Mouse (Mus musculus): ENCODE results near the gene Fmn2. TPM values are rescaled to one million over a fixed set of nuclear protein-coding genes. Genes with fewer than 3 reads are reported as not detected.

Fmn2 gene
- 0.01 TPM in 1 of 2 replicates, not detected in the other for polyA plus RNA-seq (2015; fragmentation: Nextera tagmentation; extraction: Ambion mirVana)

GRCm38 (mm10) chr1:174501661-174502030 is at the start of gene Fmn2:
TSS of gene Fmn2 (plus strand) at chr1:174501825.
- Histone ChIP-seq H3K4me3 (replicated peaks) (peak within 1 kb of the TSS; percentile 39), H3K27ac (replicated peaks) (no peak within 1 kb of the TSS), H3K4me1 (replicated peaks) (peaks cover 16% of the 10 kb centered on the region; the same call in 1 of the 2 replicates), H3K4me2 (peak within 1 kb of the TSS; percentile 65), H3K9ac (no peak within 1 kb of the TSS), H3K9me3 (replicated peaks) (no peaks in the 10 kb centered on the region), H3K36me3 (replicated peaks) (no peaks in the 10 kb centered on the region), H3K27me3 (peaks cover 50% of the 10 kb centered on the region)
- ATAC-seq (ENCODE audit: insufficient read depth): peak; percentile 52
- WGBS (ENCODE audit: insufficient replicate concordance): 0% methylated on average over 29 of the region's 29 CpGs

- H3K27me3 ChIP-seq: no peaks in the 10 kb centered on the region
- no peak overlapping the region for H3K9ac ChIP-seq
- no peak for ATAC-seq (ENCODE audit: insufficient read depth)
- 64% methylated on average over 2 of the region's 2 CpGs for WGBS (ENCODE audit: insufficient replicate concordance)
- H3K4me1 ChIP-seq (replicated peaks): no peaks in the 10 kb centered on the region
- H3K27ac ChIP-seq (replicated peaks): no peak overlapping the region
- no peaks in the 10 kb centered on the region for H3K36me3 ChIP-seq (replicated peaks)
- H3K4me3 ChIP-seq (replicated peaks): no peak overlapping the region
- H3K9me3 ChIP-seq (replicated peaks): no peaks in the 10 kb centered on the region
- H3K4me2 ChIP-seq: no peak overlapping the region
These were observed 46.5 kb upstream of the Fmn2 start for GRCm38 (mm10) chr1:174455100-174455499.

- Histone ChIP-seq H3K4me1 (replicated peaks) (no peaks in the 10 kb centered on the region), H3K9ac (no peak overlapping the region), H3K4me3 (replicated peaks) (no peak overlapping the region), H3K27ac (replicated peaks) (no peak overlapping the region), H3K4me2 (no peak overlapping the region), H3K9me3 (replicated peaks) (no peaks in the 10 kb centered on the region), H3K27me3 (no peaks in the 10 kb centered on the region), H3K36me3 (replicated peaks) (no peaks in the 10 kb centered on the region)
- WGBS (ENCODE audit: insufficient replicate concordance): 29% methylated on average over 3 of the region's 3 CpGs
- ATAC-seq (ENCODE audit: insufficient read depth): no peak
These were observed 36.2 kb upstream of the Fmn2 start for GRCm38 (mm10) chr1:174465385-174465784.

- Histone ChIP-seq H3K4me1 (replicated peaks) (no peaks in the 10 kb centered on the region), H3K36me3 (replicated peaks) (no peaks in the 10 kb centered on the region), H3K27ac (replicated peaks) (no peak overlapping the region), H3K4me3 (replicated peaks) (no peak overlapping the region), H3K9ac (no peak overlapping the region), H3K4me2 (no peak overlapping the region), H3K27me3 (no peaks in the 10 kb centered on the region), H3K9me3 (replicated peaks) (no peaks in the 10 kb centered on the region)
- WGBS (ENCODE audit: insufficient replicate concordance): 18% methylated on average over 2 of the region's 2 CpGs
- no peak for ATAC-seq (ENCODE audit: insufficient read depth)
These were observed 35.4 kb upstream of the Fmn2 start for GRCm38 (mm10) chr1:174466240-174466639.

GRCm38 (mm10) chr1:174469736-174470135 is 31.9 kb upstream of the Fmn2 start:
- no peaks in the 10 kb centered on the region for H3K4me1 ChIP-seq (replicated peaks)
- no peak overlapping the region for H3K4me3 ChIP-seq (replicated peaks)
- no peaks in the 10 kb centered on the region for H3K27me3 ChIP-seq
- 3% methylated on average over 6 of the region's 6 CpGs for WGBS (ENCODE audit: insufficient replicate concordance)
- ATAC-seq (ENCODE audit: insufficient read depth): no peak
- H3K9me3 ChIP-seq (replicated peaks): no peaks in the 10 kb centered on the region
- H3K27ac ChIP-seq (replicated peaks): no peak overlapping the region
- H3K4me2 ChIP-seq: no peak overlapping the region
- no peak overlapping the region for H3K9ac ChIP-seq
- no peaks in the 10 kb centered on the region for H3K36me3 ChIP-seq (replicated peaks)

GRCm38 (mm10) chr1:174482567-174482966 is 19.1 kb upstream of the Fmn2 start:
- no peak overlapping the region for H3K27ac ChIP-seq (replicated peaks)
- no peak for ATAC-seq (ENCODE audit: insufficient read depth)
- H3K4me3 ChIP-seq (replicated peaks): no peak overlapping the region
- H3K4me2 ChIP-seq: no peak overlapping the region
- 77% methylated on average over 6 of the region's 6 CpGs for WGBS (ENCODE audit: insufficient replicate concordance)
- H3K4me1 ChIP-seq (replicated peaks): no peaks in the 10 kb centered on the region
- H3K36me3 ChIP-seq (replicated peaks): no peaks in the 10 kb centered on the region
- H3K9me3 ChIP-seq (replicated peaks): no peaks in the 10 kb centered on the region
- H3K27me3 ChIP-seq: no peaks in the 10 kb centered on the region
- H3K9ac ChIP-seq: no peak overlapping the region

GRCm38 (mm10) chr1:174500064-174500463 is 1.6 kb upstream of the Fmn2 start:
- H3K4me3 ChIP-seq (replicated peaks): no peak overlapping the region
- 46% methylated on average over 4 of the region's 4 CpGs for WGBS (ENCODE audit: insufficient replicate concordance)
- H3K9me3 ChIP-seq (replicated peaks): no peaks in the 10 kb centered on the region
- H3K9ac ChIP-seq: no peak overlapping the region
- H3K27ac ChIP-seq (replicated peaks): no peak overlapping the region
- H3K4me1 ChIP-seq (replicated peaks): peaks cover 16% of the 10 kb centered on the region; the same call in 1 of the 2 replicates
- H3K36me3 ChIP-seq (replicated peaks): no peaks in the 10 kb centered on the region
- H3K27me3 ChIP-seq: peaks cover 50% of the 10 kb centered on the region
- no peak overlapping the region for H3K4me2 ChIP-seq
- no peak for ATAC-seq (ENCODE audit: insufficient read depth)

GRCm38 (mm10) chr1:174501011-174501410 is 614 bp upstream of the Fmn2 start:
- no peak for ATAC-seq (ENCODE audit: insufficient read depth)
- WGBS (ENCODE audit: insufficient replicate concordance): 52% methylated on average over 1 of the region's 1 CpGs
- no peak overlapping the region for H3K4me2 ChIP-seq

GRCm38 (mm10) chr1:174502031-174502845 is 613 bp downstream of the Fmn2 start:
- no peaks in the 10 kb centered on the region for H3K9me3 ChIP-seq (replicated peaks)
- peaks cover 50% of the 10 kb centered on the region for H3K27me3 ChIP-seq
- H3K4me2 ChIP-seq: peak overlapping the region; percentile 65
- no peak overlapping the region for H3K27ac ChIP-seq (replicated peaks)
- 0 out of 2 replicates have a peak, but pooled peaks have one; percentile 25 for ATAC-seq (ENCODE audit: insufficient read depth)
- WGBS (ENCODE audit: insufficient replicate concordance): under 1% methylated on average over 40 of the region's 40 CpGs
- peaks cover 16% of the 10 kb centered on the region; the same call in 1 of the 2 replicates for H3K4me1 ChIP-seq (replicated peaks)
- peak overlapping the region; percentile 39 for H3K4me3 ChIP-seq (replicated peaks)
- H3K9ac ChIP-seq: no peak overlapping the region
- no peaks in the 10 kb centered on the region for H3K36me3 ChIP-seq (replicated peaks)

More at GRCm38 (mm10) chr1:174501011-174501410, 614 bp upstream of the Fmn2 start:
- Histone ChIP-seq H3K36me3 (replicated peaks) (no peaks in the 10 kb centered on the region), H3K9ac (no peak overlapping the region), H3K27ac (replicated peaks) (no peak overlapping the region), H3K4me1 (replicated peaks) (peaks cover 16% of the 10 kb centered on the region; the same call in 1 of the 2 replicates), H3K9me3 (replicated peaks) (no peaks in the 10 kb centered on the region), H3K27me3 (peaks cover 50% of the 10 kb centered on the region), H3K4me3 (replicated peaks) (no peak overlapping the region)

GRCm38 (mm10) chr1:174502846-174503745 is 1.5 kb downstream of the Fmn2 start:
- peaks cover 16% of the 10 kb centered on the region; the same call in 1 of the 2 replicates for H3K4me1 ChIP-seq (replicated peaks)
- no peaks in the 10 kb centered on the region for H3K9me3 ChIP-seq (replicated peaks)
- peaks cover 50% of the 10 kb centered on the region for H3K27me3 ChIP-seq
- no peak for ATAC-seq (ENCODE audit: insufficient read depth)
- H3K4me2 ChIP-seq: peak overlapping the region; percentile 65
- WGBS (ENCODE audit: insufficient replicate concordance): 2% methylated on average over 53 of the region's 53 CpGs
- H3K27ac ChIP-seq (replicated peaks): no peak overlapping the region
- no peak overlapping the region for H3K9ac ChIP-seq
- H3K4me3 ChIP-seq (replicated peaks): peak overlapping the region; percentile 12; the same call in 1 of the 2 replicates
- no peaks in the 10 kb centered on the region for H3K36me3 ChIP-seq (replicated peaks)

GRCm38 (mm10) chr1:174508571-174509110 is 7.0 kb downstream of the Fmn2 start:
- Histone ChIP-seq H3K9me3 (replicated peaks) (no peaks in the 10 kb centered on the region), H3K9ac (no peak overlapping the region), H3K27me3 (peaks cover 11% of the 10 kb centered on the region), H3K4me2 (no peak overlapping the region), H3K4me3 (replicated peaks) (no peak overlapping the region), H3K36me3 (replicated peaks) (no peaks in the 10 kb centered on the region), H3K4me1 (replicated peaks) (no peaks in the 10 kb centered on the region), H3K27ac (replicated peaks) (no peak overlapping the region)
- ATAC-seq (ENCODE audit: insufficient read depth): no peak
- 62% methylated on average over 13 of the region's 13 CpGs for WGBS (ENCODE audit: insufficient replicate concordance)
